Mouse (Mus musculus): ENCODE measurements around the gene Ltb4r2.

DNA sequence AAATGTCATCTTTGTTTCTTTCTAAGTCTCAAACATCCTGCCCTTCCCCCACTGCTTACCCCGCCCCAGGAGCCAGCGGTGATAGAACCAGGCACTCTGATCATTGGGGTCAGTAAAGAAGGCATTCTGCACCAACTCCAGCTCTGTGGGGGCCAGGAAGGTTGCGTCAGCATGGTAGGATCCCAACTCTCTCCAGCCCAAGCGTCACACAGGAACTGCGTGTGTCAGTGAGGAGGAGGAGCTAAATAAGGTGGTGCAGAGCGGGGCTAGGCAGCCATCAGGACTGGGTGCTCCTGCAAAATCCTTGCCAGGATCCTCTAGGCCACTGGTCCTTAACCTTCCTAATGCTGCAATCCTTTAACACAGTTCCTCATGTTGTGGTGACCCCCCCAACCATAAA lies 41.5 kb upstream of the Ltb4r2 start:
- no peak for TF ChIP-seq CTCF (IDR thresholded peaks at IDR 0.05; ENCODE audit: low read depth)
- no peak for TF ChIP-seq EP300 (IDR thresholded peaks at IDR 0.05; ENCODE audit: low read depth)
